Comparison of ENCODE assay signal across 20 mouse cellular contexts in genomic region chr10:44636061-44636460, GRCm38 (mm10).
A peak's percentile ranks its signal among the peaks of the same experiment; 100 is the strongest.
DNase-seq lines count a peak whose midpoint lies in the region; ATAC-seq and TF ChIP-seq lines count a peak whose summit lies in the region.
"Had no signal": no experiment of that assay in that cellular context is flagged by ENCODE, and none has a peak within 500 bp of the region (broad histone marks: within the 10 kb centered on the region; RNA-seq: fewer than 3 reads in every experiment).

No protein-coding gene starts in this region.

- peak; percentile 55; the same call in 1 of the 2 replicates for ATAC-seq in neutrophil, adult 5-6 weeks (ENCODE audit: extremely low read depth, insufficient number of reproducible peaks, low FRiP score, poor library complexity, severe bottlenecking)
- no peak for ATAC-seq in kidney, embryonic 16.5 days (ENCODE audit: low FRiP score, low TSS enrichment)
- ATAC-seq in hindbrain, embryonic 16.5 days, result no peak
- ATAC-seq: forebrain, embryonic 14.5 days had no signal

- no peak for TF ChIP-seq RAD21 in MEL (IDR thresholded peaks at IDR 0.05; ENCODE audit: low read depth, low read length)

- no peak overlapping the region for H3K4me3 ChIP-seq in MEL (ENCODE audit: control insufficient read depth in 1 of 2, insufficient read depth in 1 of 2, low read depth in 2 of 2, low read length in 2 of 2)
- H3K4me3 ChIP-seq in kidney, embryonic 16.5 days (ENCODE audit: low read length), result no peak overlapping the region
- H3K4me3 ChIP-seq in hindbrain, embryonic 16.5 days (ENCODE audit: low read length), result no peak overlapping the region
- H3K4me3 ChIP-seq: embryonic facial prominence, embryonic 15.5 days; erythroblast, embryonic 14.5 days; forebrain, embryonic 10.5 days; heart, adult 2 months; heart, embryonic 12.5 days; hindbrain, embryonic 10.5 days had no signal

- H3K27ac ChIP-seq in MEL (ENCODE audit: control insufficient read depth, low read depth, low read length), result peak overlapping the region; percentile 6; the same call in 1 of the 2 replicates
- H3K27ac ChIP-seq in kidney, embryonic 16.5 days (ENCODE audit: low read length), result no peak overlapping the region
- H3K27ac ChIP-seq in hindbrain, embryonic 16.5 days (ENCODE audit: low read depth, low read length), result no peak overlapping the region
- H3K27ac ChIP-seq: embryonic facial prominence, embryonic 15.5 days; forebrain, embryonic 10.5 days; heart, adult 2 months; hindbrain, embryonic 10.5 days; hindbrain, embryonic 14.5 days had no signal

- no peak overlapping the region for H3K9ac ChIP-seq in MEL (ENCODE audit: control insufficient read depth, low read depth, low read length, poor library complexity, severe bottlenecking)
- no peak overlapping the region for H3K9ac ChIP-seq in kidney, embryonic 16.5 days (replicated peaks; ENCODE audit: low read length)
- no peak overlapping the region for H3K9ac ChIP-seq in hindbrain, embryonic 16.5 days (ENCODE audit: low read depth, low read length)
- H3K9ac ChIP-seq: embryonic facial prominence, embryonic 15.5 days; heart, embryonic 12.5 days; hindbrain, embryonic 14.5 days had no signal

- peaks cover 0 to 43% of the 10 kb centered on the region in 2 experiments; a peak in 2 of 4 replicates for H3K36me3 ChIP-seq in MEL (ENCODE audit: control insufficient read depth in 1 of 2, insufficient read depth in 2 of 2, low read length in 2 of 2)
- no peaks in the 10 kb centered on the region for H3K36me3 ChIP-seq in kidney, embryonic 16.5 days (ENCODE audit: insufficient read depth, low read length)
- H3K36me3 ChIP-seq in hindbrain, embryonic 16.5 days (ENCODE audit: control insufficient read depth, insufficient read depth, low read length), result no peaks in the 10 kb centered on the region
- H3K36me3 ChIP-seq: embryonic facial prominence, embryonic 15.5 days; forebrain, embryonic 10.5 days; heart, embryonic 12.5 days; hindbrain, embryonic 10.5 days had no signal

- no peak for TF ChIP-seq CTCF in MEL (IDR thresholded peaks at IDR 0.05 in 2 of 3, conservative IDR thresholded peaks at IDR 0.05 in 1 of 3; ENCODE audit: control insufficient read depth in 1 of 3, insufficient read depth in 1 of 3, low read depth in 2 of 3, low read length in 3 of 3, poor library complexity in 1 of 3, severe bottlenecking in 1 of 3)

- TF ChIP-seq EP300 in MEL (IDR thresholded peaks at IDR 0.05; ENCODE audit: low read depth in 1 of 2, low read length in 2 of 2), result no peak

- no peak for TF ChIP-seq POLR2A in MEL (IDR thresholded peaks at IDR 0.05; ENCODE audit: control insufficient read depth in 1 of 2, insufficient read depth in 1 of 2, low read depth in 1 of 2, low read length in 2 of 2, poor library complexity in 1 of 2)

- H3K9me3 ChIP-seq in MEL (replicated peaks; ENCODE audit: insufficient read depth, low read length), result no peaks in the 10 kb centered on the region
- no peaks in the 10 kb centered on the region for H3K9me3 ChIP-seq in kidney, embryonic 16.5 days (ENCODE audit: low read length)
- no peaks in the 10 kb centered on the region for H3K9me3 ChIP-seq in hindbrain, embryonic 16.5 days (ENCODE audit: control insufficient read depth, low read length)
- H3K9me3 ChIP-seq: embryonic facial prominence, embryonic 15.5 days; forebrain, embryonic 10.5 days; heart, embryonic 12.5 days; hindbrain, embryonic 10.5 days had no signal

- H3K27me3 ChIP-seq in MEL (ENCODE audit: control insufficient read depth in 1 of 2, insufficient read depth in 2 of 2, low read length in 2 of 2), result no peaks in the 10 kb centered on the region
- H3K27me3 ChIP-seq in kidney, embryonic 16.5 days (ENCODE audit: insufficient read depth, low read length), result no peaks in the 10 kb centered on the region
- H3K27me3 ChIP-seq in hindbrain, embryonic 16.5 days (replicated peaks; ENCODE audit: control insufficient read depth, insufficient read depth, low read length), result no peaks in the 10 kb centered on the region
- H3K27me3 ChIP-seq: embryonic facial prominence, embryonic 15.5 days; heart, embryonic 12.5 days had no signal

- peaks cover 12 to 33% of the 10 kb centered on the region in 2 experiments for H3K4me1 ChIP-seq in MEL (ENCODE audit: control insufficient read depth in 1 of 2, insufficient read depth in 2 of 2, low read length in 2 of 2)
- no peaks in the 10 kb centered on the region for H3K4me1 ChIP-seq in kidney, embryonic 16.5 days (ENCODE audit: insufficient read depth, low read length)
- no peaks in the 10 kb centered on the region for H3K4me1 ChIP-seq in hindbrain, embryonic 16.5 days (ENCODE audit: control insufficient read depth, insufficient read depth, low read depth, low read length)
- H3K4me1 ChIP-seq: embryonic facial prominence, embryonic 15.5 days; forebrain, embryonic 10.5 days; heart, embryonic 12.5 days; hindbrain, embryonic 10.5 days had no signal

- peak; percentile 31 for DNase-seq in lung, postnatal 36 days
- no peak for DNase-seq in lung, postnatal 10 days
- DNase-seq in B cell, adult 2 months, result peak; percentile 53 to 63
- DNase-seq in MEL (ENCODE audit: low read depth, low spot score) (no peak), MN1 (ENCODE audit: low spot score) (no peak)
- DNase-seq: adrenal gland, postnatal 10 days; cerebellum, adult 18-20 months; cerebellum, adult 9-11 months; gastrocnemius, postnatal 10 days; heart, adult 2 months had no signal

- no peaks in the 10 kb centered on the region for H3K79me2 ChIP-seq in MEL (ENCODE audit: control insufficient read depth, insufficient read depth, low read length, poor library complexity)

- no peak overlapping the region for H3K4me2 ChIP-seq in kidney, embryonic 16.5 days (replicated peaks; ENCODE audit: low read depth, low read length)
- no peak overlapping the region for H3K4me2 ChIP-seq in hindbrain, embryonic 16.5 days (ENCODE audit: low read length)
- H3K4me2 ChIP-seq: embryonic facial prominence, embryonic 15.5 days; heart, embryonic 12.5 days; hindbrain, embryonic 14.5 days had no signal

TF ChIP-seq in MEL, 35 proteins besides CTCF, POLR2A, EP300 and RAD21:
- no peak for TF ChIP-seq SIN3A (IDR thresholded peaks at IDR 0.05; ENCODE audit: low read length)
- TF ChIP-seq POLR2AphosphoS2 (IDR thresholded peaks at IDR 0.05; ENCODE audit: low read length), result no peak
- no peak for TF ChIP-seq JUND (IDR thresholded peaks at IDR 0.05; ENCODE audit: low read depth, low read length)
- no peak for TF ChIP-seq CHD1 (IDR thresholded peaks at IDR 0.05; ENCODE audit: low read depth, low read length)
- no peak for TF ChIP-seq ETS1 (IDR thresholded peaks at IDR 0.05; ENCODE audit: low read depth, low read length)
- no peak for TF ChIP-seq NELFE (IDR thresholded peaks at IDR 0.05; ENCODE audit: low read depth, low read length)
- no peak for TF ChIP-seq SMC3 (IDR thresholded peaks at IDR 0.05; ENCODE audit: low read depth, low read length)
- TF ChIP-seq MAZ (IDR thresholded peaks at IDR 0.05; ENCODE audit: low read depth, low read length), result no peak
TF ChIP-seq in MEL: peak in this region for 0.

Comparison
In these comparisons a context has a peak if more than half of its experiments do, and no peak if none do; other contexts are left out.
1. DNase-seq: peak in lung, postnatal 36 days (single experiment) and B cell, adult 2 months (2 of 2); none in lung, postnatal 10 days (single experiment), MEL (single experiment) and MN1 (single experiment).